Mouse (Mus musculus): ENCODE results near the gene Olfr1140. TPM values are rescaled to one million over a fixed set of nuclear protein-coding genes. Genes with fewer than 3 reads are reported as not detected.

The Olfr1140 gene
- not detected in 2 replicates for polyA plus RNA-seq (2021; fragmentation: Nextera tagmentation)
- long read RNA-seq, experiment 1 = 0 reads
- long read RNA-seq, experiment 2 = 0 reads

DNA sequence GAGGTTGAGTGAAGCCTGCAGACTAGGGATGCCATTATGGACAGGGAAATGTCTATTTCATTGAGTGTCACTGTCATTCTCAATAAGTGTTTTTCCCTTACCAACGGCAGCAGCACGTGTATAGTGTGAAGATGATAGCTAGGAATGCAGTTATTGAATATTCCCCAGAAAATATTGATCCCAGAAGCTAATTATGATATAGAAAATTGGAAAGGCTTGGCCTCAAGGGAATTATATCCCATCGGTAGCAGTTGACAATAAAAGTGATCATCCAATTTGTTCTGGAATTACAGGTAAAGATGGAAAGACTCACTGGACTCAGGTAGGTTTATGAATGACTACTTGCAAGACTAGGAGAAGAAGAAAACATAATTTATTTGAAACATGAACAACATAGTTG, at the start of gene Olfr1140:
TSS of gene Olfr1140 (plus strand) at position 301 of the 400 bp plus-strand sequence.

GRCm38 (mm10) chr2:87693847-87694246, 49.7 kb upstream of the Olfr1140 start, which contains the start of gene Olfr1136:
Gene Olfr1136, minus strand, starts transcription at chr2:87693947.

DNA sequence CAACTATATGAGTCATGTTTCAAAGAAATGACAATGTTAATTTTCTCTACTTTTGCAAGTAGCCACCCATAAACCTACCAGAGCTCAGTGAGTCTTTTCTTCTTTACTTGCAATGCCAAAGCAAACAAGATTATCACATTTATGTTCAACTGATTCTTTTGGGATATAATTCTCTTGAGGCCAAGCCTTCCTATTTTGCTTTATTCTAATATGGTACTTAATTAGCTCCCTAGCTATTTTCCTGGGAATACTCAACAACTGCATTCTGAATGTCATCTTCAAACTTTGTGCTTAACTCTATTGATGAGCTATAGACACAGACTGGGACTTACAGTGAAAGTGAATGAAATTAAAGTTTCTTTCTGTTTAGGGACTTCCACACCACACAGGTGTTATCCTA, 30.5 kb upstream of the Olfr1140 start, which contains the start of gene Olfr1137:
TSS of gene Olfr1137 (minus strand) at position 101 of the 400 bp plus-strand sequence.

GRCm38 (mm10) chr2:87739878-87740277, 3.7 kb upstream of the Olfr1140 start, which contains the start of gene Olfr1138:
Gene Olfr1138, minus strand, starts transcription at chr2:87739978.

DNA sequence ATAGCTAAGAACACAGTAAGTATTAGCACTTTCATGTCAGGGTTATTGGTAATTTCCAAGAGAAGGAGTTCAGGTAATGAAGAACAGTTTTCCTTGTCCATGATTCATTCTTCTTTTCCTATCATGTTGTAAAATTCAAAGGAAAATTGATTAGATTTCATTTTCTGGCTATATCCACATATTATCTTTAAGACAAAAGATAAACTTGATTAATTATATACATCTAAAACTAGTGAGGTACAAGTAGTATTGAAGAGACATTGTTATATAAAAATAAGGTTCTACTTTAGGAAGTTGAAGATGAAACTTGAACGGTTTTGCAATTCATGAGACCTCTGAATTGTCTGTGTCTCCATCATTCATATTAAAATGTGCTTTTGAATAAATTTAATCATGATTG, 10.3 kb downstream of the Olfr1140 start, which contains the start of gene Olfr1141:
TSS of gene Olfr1141 (minus strand) at position 101 of the 400 bp plus-strand sequence.

DNA sequence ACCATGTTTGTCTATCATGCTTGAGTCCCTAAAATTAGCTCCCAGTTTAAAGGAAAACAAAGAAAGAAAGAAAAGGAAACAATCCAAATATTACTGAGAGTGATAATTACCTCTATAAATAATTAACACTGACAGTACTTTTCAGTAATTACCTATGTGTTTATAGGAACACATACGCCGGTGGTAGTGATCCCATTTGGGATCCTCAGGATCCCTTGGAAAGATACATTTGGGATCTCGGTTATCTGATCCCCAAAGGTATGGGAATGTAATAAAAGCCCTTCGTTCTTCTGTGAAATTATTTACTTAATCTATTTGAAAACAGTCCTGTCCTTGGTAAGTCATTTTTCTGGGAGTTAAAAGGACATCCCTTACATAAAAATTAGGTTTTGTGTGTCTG, 35.6 kb downstream of the Olfr1140 start, which contains the start of gene Olfr152:
TSS of gene Olfr152 (plus strand) at position 301 of the 400 bp plus-strand sequence.

Other genes starting within 250 kb of the Olfr1140 start
- gene Pramel7, start 246.7 kb upstream of the Olfr1140 start, polyA plus RNA-seq (2021; fragmentation: Nextera tagmentation) = not detected in 2 replicates
- gene Pramel6, start 237.2 kb upstream of the Olfr1140 start, polyA plus RNA-seq (2021; fragmentation: Nextera tagmentation) = not detected in 2 replicates
- gene Olfr153, start 212.0 kb upstream of the Olfr1140 start, polyA plus RNA-seq (2021; fragmentation: Nextera tagmentation) = not detected in 2 replicates
- not detected in 2 replicates for gene Olfr1128, start 198.2 kb upstream of the Olfr1140 start, polyA plus RNA-seq (2021; fragmentation: Nextera tagmentation)
- gene Olfr1129, start 169.8 kb upstream of the Olfr1140 start, polyA plus RNA-seq (2021; fragmentation: Nextera tagmentation) = not detected in 2 replicates
- not detected in 2 replicates for gene Olfr1130, start 137.5 kb upstream of the Olfr1140 start, polyA plus RNA-seq (2021; fragmentation: Nextera tagmentation)
- gene Olfr1131, start 116.6 kb upstream of the Olfr1140 start, polyA plus RNA-seq (2021; fragmentation: Nextera tagmentation) = not detected in 2 replicates
- not detected in 2 replicates for gene Olfr1132, start 106.2 kb upstream of the Olfr1140 start, polyA plus RNA-seq (2021; fragmentation: Nextera tagmentation)
- gene Olfr1133, start 96.4 kb upstream of the Olfr1140 start, polyA plus RNA-seq (2021; fragmentation: Nextera tagmentation) = not detected in 2 replicates
- gene Olfr1134, start 85.3 kb upstream of the Olfr1140 start, polyA plus RNA-seq (2021; fragmentation: Nextera tagmentation) = not detected in 2 replicates
- gene Olfr1135, start 70.1 kb upstream of the Olfr1140 start, polyA plus RNA-seq (2021; fragmentation: Nextera tagmentation) = not detected in 2 replicates
- gene Olfr1136, start 49.8 kb upstream of the Olfr1140 start, polyA plus RNA-seq (2021; fragmentation: Nextera tagmentation) = not detected in 2 replicates
- gene Olfr1137, start 30.6 kb upstream of the Olfr1140 start, polyA plus RNA-seq (2021; fragmentation: Nextera tagmentation) = not detected in 2 replicates
- not detected in 2 replicates for gene Olfr1138, start 3.8 kb upstream of the Olfr1140 start, polyA plus RNA-seq (2021; fragmentation: Nextera tagmentation)
- not detected in 2 replicates for gene Olfr1141, start 10.2 kb downstream of the Olfr1140 start, polyA plus RNA-seq (2021; fragmentation: Nextera tagmentation)
- gene Olfr152, start 35.7 kb downstream of the Olfr1140 start, polyA plus RNA-seq (2021; fragmentation: Nextera tagmentation) = not detected in 2 replicates
- gene Olfr1143, start 56.8 kb downstream of the Olfr1140 start, polyA plus RNA-seq (2021; fragmentation: Nextera tagmentation) = not detected in 2 replicates
- not detected in 2 replicates for gene Olfr1145, start 66.1 kb downstream of the Olfr1140 start, polyA plus RNA-seq (2021; fragmentation: Nextera tagmentation)
- gene Olfr1148, start 86.8 kb downstream of the Olfr1140 start, polyA plus RNA-seq (2021; fragmentation: Nextera tagmentation) = not detected in 2 replicates
- gene Olfr1150-ps1, start 100.2 kb downstream of the Olfr1140 start, polyA plus RNA-seq (2021; fragmentation: Nextera tagmentation) = not detected in 2 replicates
- not detected in 2 replicates for gene Olfr1151, start 112.1 kb downstream of the Olfr1140 start, polyA plus RNA-seq (2021; fragmentation: Nextera tagmentation)
- not detected in 2 replicates for gene Olfr1152, start 122.7 kb downstream of the Olfr1140 start, polyA plus RNA-seq (2021; fragmentation: Nextera tagmentation)
- gene Olfr1153, start 151.2 kb downstream of the Olfr1140 start, polyA plus RNA-seq (2021; fragmentation: Nextera tagmentation) = not detected in 2 replicates
- gene Olfr1154, start 161.4 kb downstream of the Olfr1140 start, polyA plus RNA-seq (2021; fragmentation: Nextera tagmentation) = not detected in 2 replicates
- gene Olfr1155, start 201.4 kb downstream of the Olfr1140 start, polyA plus RNA-seq (2021; fragmentation: Nextera tagmentation) = not detected in 2 replicates
- not detected in 2 replicates for gene Olfr1156, start 209.3 kb downstream of the Olfr1140 start, polyA plus RNA-seq (2021; fragmentation: Nextera tagmentation)
- not detected in 2 replicates for gene Olfr1157, start 224.5 kb downstream of the Olfr1140 start, polyA plus RNA-seq (2021; fragmentation: Nextera tagmentation)
- not detected in 2 replicates for gene Olfr74, start 230.9 kb downstream of the Olfr1140 start, polyA plus RNA-seq (2021; fragmentation: Nextera tagmentation)
- gene Olfr1158, start 246.4 kb downstream of the Olfr1140 start, polyA plus RNA-seq (2021; fragmentation: Nextera tagmentation) = not detected in 2 replicates

All from left cerebral cortex, adult 6 months (tissue).